24 mouse cellular contexts compared by ENCODE assay signal in the genomic region with DNA sequence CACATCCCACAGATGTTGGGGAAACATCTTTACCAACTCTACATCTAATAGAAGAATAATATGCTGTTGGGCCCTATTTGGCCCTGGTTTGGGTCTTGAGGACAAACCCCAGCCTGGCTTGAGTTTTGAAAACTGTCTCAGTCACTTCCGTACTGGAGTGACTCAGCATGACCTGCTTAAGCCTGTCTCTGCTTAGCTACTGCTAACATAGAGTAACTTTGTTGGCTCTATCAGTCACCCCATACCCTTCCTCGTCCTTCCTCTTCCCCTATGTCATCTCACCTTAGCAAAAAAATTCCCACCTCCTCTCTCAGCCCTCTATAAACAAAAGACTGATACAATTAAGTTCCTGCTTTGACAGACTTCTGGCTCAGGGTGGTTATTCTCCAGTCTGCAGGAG.
DNase-seq lines count a peak whose midpoint lies in the region; ATAC-seq and TF ChIP-seq lines count a peak whose summit lies in the region.
"Had no signal": no experiment of that assay in that cellular context is flagged by ENCODE, and none has a peak within 500 bp of the region (broad histone marks: within the 10 kb centered on the region; RNA-seq: fewer than 3 reads in every experiment).

No protein-coding gene starts in this region.

- H3K36me3 ChIP-seq in kidney, adult 2 months (ENCODE audit: control insufficient read depth, insufficient read depth, low read length), result no peaks in the 10 kb centered on the region
- no peaks in the 10 kb centered on the region for H3K36me3 ChIP-seq in macrophage (ENCODE audit: inconsistent target)
- no peaks in the 10 kb centered on the region for H3K36me3 ChIP-seq in liver, embryonic 11.5 days (ENCODE audit: control insufficient read depth, insufficient read depth, low read length)
- H3K36me3 ChIP-seq in forebrain, embryonic 13.5 days (ENCODE audit: poor library complexity, severe bottlenecking), result no peaks in the 10 kb centered on the region
- H3K36me3 ChIP-seq: embryonic facial prominence, embryonic 12.5 days; forebrain, embryonic 12.5 days; heart, embryonic 12.5 days; hindbrain, embryonic 12.5 days; midbrain, embryonic 12.5 days had no signal

- no peak overlapping the region for H3K27ac ChIP-seq in kidney, adult 2 months (ENCODE audit: insufficient read depth, low read depth, low read length)
- H3K27ac ChIP-seq in bone marrow macrophage, adult 2 months (ENCODE audit: insufficient read depth, low read depth, low read length), result peak overlapping the region; percentile 75
- peak overlapping the region; percentile 63 for H3K27ac ChIP-seq in macrophage
- H3K27ac ChIP-seq in liver, embryonic 11.5 days (ENCODE audit: low read depth, low read length), result no peak overlapping the region
- no peak overlapping the region for H3K27ac ChIP-seq in forebrain, embryonic 13.5 days
- H3K27ac ChIP-seq: embryonic facial prominence, embryonic 12.5 days; forebrain, embryonic 12.5 days; gastrocnemius, adult 2 months; hindbrain, embryonic 12.5 days; midbrain, embryonic 12.5 days had no signal

- intact Hi-C loops in heart, postnatal 14 days (cut with DNase I), result no loop called here

- 50% methylated on average over 2 of the region's 2 CpGs for WGBS in kidney, adult 2 months
- 5% methylated on average over 2 of the region's 2 CpGs for WGBS in macrophage (ENCODE audit: missing documents)
- 30% methylated on average over 2 of the region's 2 CpGs for WGBS in liver, embryonic 11.5 days
- WGBS in forebrain, embryonic 13.5 days, result 71% methylated on average over 2 of the region's 2 CpGs

- H3K9me3 ChIP-seq in liver, embryonic 11.5 days (ENCODE audit: control insufficient read depth, low read length), result no peaks in the 10 kb centered on the region
- no peaks in the 10 kb centered on the region for H3K9me3 ChIP-seq in forebrain, embryonic 13.5 days (replicated peaks)
- H3K9me3 ChIP-seq: embryonic facial prominence, embryonic 12.5 days; forebrain, embryonic 12.5 days; heart, embryonic 12.5 days; hindbrain, embryonic 12.5 days; midbrain, embryonic 12.5 days had no signal

- H3K9ac ChIP-seq in liver, embryonic 11.5 days (ENCODE audit: low read depth, low read length), result no peak overlapping the region
- H3K9ac ChIP-seq in forebrain, embryonic 13.5 days, result no peak overlapping the region
- H3K9ac ChIP-seq: embryonic facial prominence, embryonic 12.5 days; forebrain, embryonic 12.5 days; heart, embryonic 12.5 days; hindbrain, embryonic 12.5 days; liver, postnatal 0 days; midbrain, embryonic 12.5 days had no signal

- ATAC-seq in liver, embryonic 11.5 days (replicated peaks; ENCODE audit: low FRiP score), result no peak
- no peak for ATAC-seq in forebrain, embryonic 13.5 days
- ATAC-seq: intestine, postnatal 0 days; liver, postnatal 0 days; lung, postnatal 0 days had no signal

- H3K79me2 ChIP-seq in macrophage (ENCODE audit: inconsistent target), result no peaks in the 10 kb centered on the region

- no peak overlapping the region for H3K4me3 ChIP-seq in kidney, adult 2 months (ENCODE audit: insufficient read depth, low read depth, low read length)
- H3K4me3 ChIP-seq in bone marrow macrophage, adult 2 months (ENCODE audit: insufficient read depth, low read length), result no peak overlapping the region
- H3K4me3 ChIP-seq in macrophage (ENCODE audit: inconsistent target), result no peak overlapping the region
- H3K4me3 ChIP-seq in liver, embryonic 11.5 days (ENCODE audit: low read depth, low read length), result no peak overlapping the region
- H3K4me3 ChIP-seq in forebrain, embryonic 13.5 days, result no peak overlapping the region
- H3K4me3 ChIP-seq: embryonic facial prominence, embryonic 12.5 days; erythroblast, embryonic 14.5 days; forebrain, embryonic 12.5 days; gastrocnemius, adult 2 months; heart, embryonic 12.5 days; hindbrain, embryonic 12.5 days; midbrain, embryonic 12.5 days had no signal

- no peak for TF ChIP-seq CTCF in kidney, adult 2 months (conservative IDR thresholded peaks at IDR 0.05; ENCODE audit: insufficient read depth, insufficient read length, low read depth, low read length)
- TF ChIP-seq CTCF in bone marrow macrophage, adult 2 months (IDR thresholded peaks at IDR 0.05; ENCODE audit: low read depth, low read length), result no peak

- no peaks in the 10 kb centered on the region for H3K4me1 ChIP-seq in kidney, adult 2 months (ENCODE audit: control insufficient read depth, insufficient read depth, low read length)
- H3K4me1 ChIP-seq in bone marrow macrophage, adult 2 months (ENCODE audit: control insufficient read depth, insufficient read depth, low read length), result peaks cover 12% of the 10 kb centered on the region
- no peaks in the 10 kb centered on the region for H3K4me1 ChIP-seq in liver, embryonic 11.5 days (replicated peaks; ENCODE audit: control insufficient read depth, insufficient read depth, low read length)
- no peaks in the 10 kb centered on the region for H3K4me1 ChIP-seq in forebrain, embryonic 13.5 days
- H3K4me1 ChIP-seq: embryonic facial prominence, embryonic 12.5 days; forebrain, embryonic 12.5 days; heart, embryonic 12.5 days; hindbrain, embryonic 12.5 days; midbrain, embryonic 12.5 days had no signal

- DNase-seq in kidney, adult 2 months, result peak; percentile 12
- no peak for DNase-seq in kidney, postnatal 25 days
- DNase-seq in liver, embryonic 11.5 days (ENCODE audit: low spot score), result no peak
- DNase-seq in heart, postnatal 14 days, result no peak
- DNase-seq: adrenal gland, postnatal 25 days; cerebellum, adult 11 months; cerebellum, postnatal 10 days; gastrocnemius, adult 2 months; heart, postnatal 10 days; kidney, postnatal 10 days; liver, postnatal 0 days; right cerebral cortex, postnatal 25 days; thymus, postnatal 25 days had no signal

- no peaks in the 10 kb centered on the region for H3K27me3 ChIP-seq in kidney, adult 2 months (replicated peaks; ENCODE audit: control insufficient read depth, insufficient read depth, low read length)
- H3K27me3 ChIP-seq in liver, embryonic 11.5 days (replicated peaks; ENCODE audit: control insufficient read depth, insufficient read depth, low read length), result no peaks in the 10 kb centered on the region
- H3K27me3 ChIP-seq in forebrain, embryonic 13.5 days, result no peaks in the 10 kb centered on the region
- H3K27me3 ChIP-seq: embryonic facial prominence, embryonic 12.5 days; forebrain, embryonic 12.5 days; heart, embryonic 12.5 days; hindbrain, embryonic 12.5 days; midbrain, embryonic 12.5 days had no signal

- no peak overlapping the region for H3K4me2 ChIP-seq in liver, embryonic 11.5 days
- no peak overlapping the region for H3K4me2 ChIP-seq in forebrain, embryonic 13.5 days
- H3K4me2 ChIP-seq: embryonic facial prominence, embryonic 12.5 days; forebrain, embryonic 12.5 days; heart, embryonic 12.5 days; hindbrain, embryonic 12.5 days; midbrain, embryonic 12.5 days had no signal

- no peak for TF ChIP-seq POLR2A in kidney, adult 2 months (IDR thresholded peaks at IDR 0.05; ENCODE audit: low read depth, low read length)
- TF ChIP-seq POLR2A in bone marrow macrophage, adult 2 months (IDR thresholded peaks at IDR 0.05; ENCODE audit: borderline replicate concordance, low read depth, low read length), result no peak

Comparison
In these comparisons a context has a peak if more than half of its experiments do, and no peak if none do; other contexts are left out.
1. H3K27ac ChIP-seq: peak in bone marrow macrophage, adult 2 months (single experiment) and macrophage (single experiment); none in kidney, adult 2 months (single experiment), liver, embryonic 11.5 days (single experiment) and forebrain, embryonic 13.5 days (single experiment).